Mouse (Mus musculus) right cerebral cortex, postnatal 36 days (tissue): ENCODE data around the gene Acr.

Experiments used
- DNase-seq, 2 experiments: peaks; one replicate each; pipeline ENCODE4 v3.0.0; 2022; ENCODE audit warnings: low spot score in 2 of 2, mixed read lengths in 1 of 2

Acr gene

GRCm38 (mm10) chr15:89568114-89568513 lies at the start of gene Acr:
Gene Acr (plus strand): TSS chr15:89568326.
- no peak for DNase-seq

GRCm38 (mm10) chr15:89521951-89522350 lies 46.2 kb upstream of the Acr start:
- no peak for DNase-seq

GRCm38 (mm10) chr15:89522566-89523282 lies 45.4 kb upstream of the Acr start:
- DNase-seq, result no peak

- DNase-seq, result no peak
These were observed 44.8 kb upstream of the Acr start for GRCm38 (mm10) chr15:89523283-89523832.

GRCm38 (mm10) chr15:89524001-89524571 lies 44.0 kb upstream of the Acr start:
- no peak for DNase-seq

GRCm38 (mm10) chr15:89524611-89525415 lies 43.3 kb upstream of the Acr start:
- no peak for DNase-seq

GRCm38 (mm10) chr15:89525464-89525863 lies 42.7 kb upstream of the Acr start:
- no peak for DNase-seq

- DNase-seq, result no peak
These were observed 42.2 kb upstream of the Acr start for GRCm38 (mm10) chr15:89525896-89526295.

GRCm38 (mm10) chr15:89526776-89527325 lies 41.3 kb upstream of the Acr start:
- no peak for DNase-seq

- DNase-seq, result no peak
These were observed 40.7 kb upstream of the Acr start for GRCm38 (mm10) chr15:89527466-89527865.

- no peak for DNase-seq
These were observed 39.8 kb upstream of the Acr start for GRCm38 (mm10) chr15:89528201-89528850.

GRCm38 (mm10) chr15:89528923-89529322 lies 39.2 kb upstream of the Acr start:
- no peak for DNase-seq

- DNase-seq, result peak in 1 of 2 experiments; percentile 64
These were observed 37.8 kb upstream of the Acr start for GRCm38 (mm10) chr15:89530336-89530735.

- no peak for DNase-seq
These were observed 36.7 kb upstream of the Acr start for GRCm38 (mm10) chr15:89531399-89531798.

GRCm38 (mm10) chr15:89532026-89532923 lies 35.9 kb upstream of the Acr start:
- DNase-seq, result peak; percentile 88 to 89

GRCm38 (mm10) chr15:89532924-89533842 lies 34.9 kb upstream of the Acr start:
- no peak for DNase-seq

- DNase-seq, result no peak
These were observed 34.3 kb upstream of the Acr start for GRCm38 (mm10) chr15:89533843-89534207.

GRCm38 (mm10) chr15:89544171-89544570 lies 24.0 kb upstream of the Acr start:
- no peak for DNase-seq

GRCm38 (mm10) chr15:89547321-89547720 lies 20.8 kb upstream of the Acr start:
- no peak for DNase-seq
